Mouse (Mus musculus): ENCODE results near the gene Iqsec2.

- no peak for TF ChIP-seq CTCF (IDR thresholded peaks at IDR 0.05 in 2 of 3, conservative IDR thresholded peaks at IDR 0.05 in 1 of 3; ENCODE audit: control insufficient read depth in 1 of 3, insufficient read depth in 1 of 3, low read depth in 2 of 3, low read length in 3 of 3, poor library complexity in 1 of 3, severe bottlenecking in 1 of 3)
- TF ChIP-seq ZC3H11A (IDR thresholded peaks at IDR 0.05; ENCODE audit: low read depth, low read length): no peak
- no peak for TF ChIP-seq NRF1 (IDR thresholded peaks at IDR 0.05; ENCODE audit: insufficient read depth, low read depth, low read length, poor library complexity, severe bottlenecking)
- TF ChIP-seq POLR2A (IDR thresholded peaks at IDR 0.05; ENCODE audit: control insufficient read depth in 1 of 2, insufficient read depth in 1 of 2, low read depth in 1 of 2, low read length in 2 of 2, poor library complexity in 1 of 2): no peak
- TF ChIP-seq TCF12 (IDR thresholded peaks at IDR 0.05; ENCODE audit: low read depth, low read length): no peak
- no peak for TF ChIP-seq TAL1 (IDR thresholded peaks at IDR 0.05; ENCODE audit: low read length)
- TF ChIP-seq ZMIZ1 (IDR thresholded peaks at IDR 0.05; ENCODE audit: low read depth, low read length): no peak
These were observed 17.3 kb downstream of the Iqsec2 start for GRCm38 (mm10) chrX:152161404-152161803.

Data from MEL (cell line).